Mouse (Mus musculus) ES-E14 (cell line): ENCODE measurements around the gene Lcorl. TPM values are rescaled to one million over a fixed set of nuclear protein-coding genes. Genes with fewer than 3 reads are reported as not detected.

Experiments
- DNase-seq: peaks from one replicate; pipeline ENCODE4 v3.0.0-alpha.2; 2013; ENCODE audit warnings: low read depth, low spot score
- H3K27ac ChIP-seq: 2 replicates; pipeline ENCODE4 v1.5.1; 2012; ENCODE audit warnings: low read depth, mild to moderate bottlenecking, low read length, moderate library complexity, mixed read lengths; ENCODE audit not compliant: poor library complexity, insufficient read depth, severe bottlenecking
- H3K36me3 ChIP-seq: 2 replicates; pipeline ENCODE4 v1.6.1; 2012; ENCODE audit warnings: mild to moderate bottlenecking, low read length, moderate library complexity, mixed read lengths; ENCODE audit not compliant: control insufficient read depth, poor library complexity, insufficient read depth, severe bottlenecking
- H3K4me1 ChIP-seq, 2 experiments: fragments of 150-350 bp in 1 of 2; sonication (generic) in 1 of 2; 2 replicates each; pipeline ENCODE4 v1.6.1; 2012; ENCODE audit warnings: low read length in 2 of 2, mild to moderate bottlenecking in 1 of 2, mixed read lengths in 1 of 2; ENCODE audit not compliant: control insufficient read depth in 2 of 2, insufficient read depth in 2 of 2, poor library complexity in 1 of 2
- H3K4me3 ChIP-seq, 2 experiments: fragments of 150-350 bp in 1 of 2; sonication (generic) in 1 of 2; 2 replicates each; pipeline ENCODE4 v1.5.1; 2012; ENCODE audit warnings: low read length in 2 of 2, low read depth in 1 of 2, mild to moderate bottlenecking in 1 of 2, mixed read lengths in 1 of 2; ENCODE audit not compliant: insufficient read depth in 1 of 2, poor library complexity in 1 of 2, severe bottlenecking in 1 of 2
- H3K9ac ChIP-seq: 2 replicates; pipeline ENCODE4 v1.6.1; 2012; ENCODE audit warnings: low read depth, mild to moderate bottlenecking, low read length, mixed read lengths; ENCODE audit not compliant: poor library complexity, insufficient read depth, severe bottlenecking
- H3K9me3 ChIP-seq: fragments of 150-350 bp; sonication (generic); 2 replicates; pipeline ENCODE4 v1.6.1; 2012; ENCODE audit warnings: low read depth, mild to moderate bottlenecking, low read length; ENCODE audit not compliant: control insufficient read depth, insufficient read depth
- CHD2 ChIP-seq: IDR thresholded peaks from 2 replicates; pipeline ENCODE4 v1.6.1; 2014; ENCODE audit warnings: mild to moderate bottlenecking, low read depth, low read length, inconsistent platforms
- HCFC1 ChIP-seq: IDR thresholded peaks from 2 replicates; pipeline ENCODE4 v1.6.1; 2012; ENCODE audit warnings: low read length, inconsistent platforms, borderline replicate concordance; ENCODE audit not compliant: insufficient read depth
- MAFK ChIP-seq: IDR thresholded peaks from 2 replicates; pipeline ENCODE4 v1.6.1; 2014; ENCODE audit warnings: mild to moderate bottlenecking, low read depth, low read length, inconsistent platforms; ENCODE audit not compliant: insufficient read depth
- ZC3H11A ChIP-seq: IDR thresholded peaks from 2 replicates; pipeline ENCODE4 v1.6.1; 2012; ENCODE audit warnings: low read depth, mild to moderate bottlenecking, inconsistent platforms, low read length, borderline replicate concordance
- ZNF384 ChIP-seq: IDR thresholded peaks from 2 replicates; pipeline ENCODE4 v1.6.1; 2012; ENCODE audit warnings: low read depth, low read length, inconsistent platforms
- in situ Hi-C, 2 experiments: fragments of 600-800 bp; cut with MboI; formaldehyde crosslinking; loops; one replicate each; pipeline ENCODE4 v1.15.1; 2025; ENCODE audit warnings: low sequenced_read_pairs in 2 of 2, inconsistent platforms in 1 of 2; ENCODE audit not compliant: unreplicated experiment in 2 of 2
- total RNA-seq: library from RNA; depleted of rRNA; stranded (reverse); fragments of 300-350 nt; gene quantifications from 2 replicates; pipeline ENCODE4 v1.2.3, GENCODE M21; 2012

The Lcorl gene
- total RNA-seq, 1 experiment = 11.0 TPM

- H3K36me3 ChIP-seq = no peaks in the 10 kb centered on the region
- no peak for DNase-seq
- peak overlapping the region in 1 of 2 experiments; percentile 88; a peak in 2 of 4 replicates for H3K4me3 ChIP-seq
- no peak overlapping the region for H3K9ac ChIP-seq
- H3K9me3 ChIP-seq = no peaks in the 10 kb centered on the region
- in situ Hi-C loops = no loop called here
- TF ChIP-seq HCFC1 (no peak), MAFK (no peak), ZNF384 (no peak)
- H3K4me1 ChIP-seq = peaks cover 0 to 5% of the 10 kb centered on the region in 2 experiments; a peak in 1 of 4 replicates
- no peak overlapping the region for H3K27ac ChIP-seq
Measured at GRCm38 (mm10) chr5:45670894-45671494, 186.4 kb downstream of the Lcorl start.

- no peak overlapping the region for H3K27ac ChIP-seq
- H3K9ac ChIP-seq = peak overlapping the region; percentile 97
- H3K4me1 ChIP-seq = peaks cover 0 to 5% of the 10 kb centered on the region in 2 experiments; a peak in 1 of 4 replicates
- no peak for DNase-seq
- no peaks in the 10 kb centered on the region for H3K36me3 ChIP-seq
- peak overlapping the region; percentile 88 to 93 for H3K4me3 ChIP-seq
- no peak for TF ChIP-seq HCFC1
- no peak for TF ChIP-seq ZNF384
- no peak for TF ChIP-seq ZC3H11A
- in situ Hi-C loops = no loop called here
- H3K9me3 ChIP-seq = no peaks in the 10 kb centered on the region
Measured at GRCm38 (mm10) chr5:45670280-45670670, 187.1 kb downstream of the Lcorl start.

GRCm38 (mm10) chr5:45669598-45670279 lies 187.7 kb downstream of the Lcorl start, which contains the start of gene Ncapg:
Ncapg (plus strand) TSS chr5:45669919.
- Histone ChIP-seq H3K9ac (peak within 1 kb of the TSS; percentile 97), H3K27ac (peak within 1 kb of the TSS; percentile 69), H3K9me3 (no peaks in the 10 kb centered on the region), H3K36me3 (no peaks in the 10 kb centered on the region), H3K4me3 (peak within 1 kb of the TSS; percentile 88 to 93), H3K4me1 (peaks cover 0 to 5% of the 10 kb centered on the region in 2 experiments; a peak in 1 of 4 replicates)
- DNase-seq = peak; percentile 98
- in situ Hi-C loops = loop anchor here in 1 of 2 experiments (10.0 kb wide), 1 partner anchor 195 kb away; no protein-coding TSS in a partner anchor
- TF ChIP-seq HCFC1 = peak; percentile 64; the same call in 1 of the 2 replicates
- no peak for TF ChIP-seq MAFK
- TF ChIP-seq CHD2 = peak; percentile 95
- no peak for TF ChIP-seq ZC3H11A

GRCm38 (mm10) chr5:45669234-45669597 lies 188.2 kb downstream of the Lcorl start:
- peak overlapping the region; percentile 3 for H3K27ac ChIP-seq
- peak overlapping the region; percentile 82 to 85 for H3K4me3 ChIP-seq
- DNase-seq = no peak
- TF ChIP-seq ZNF384 = no peak
- in situ Hi-C loops = loop anchor here in 1 of 2 experiments (10.0 kb wide), 1 partner anchor 194 kb away; no protein-coding TSS in a partner anchor
- H3K9me3 ChIP-seq = no peaks in the 10 kb centered on the region
- H3K4me1 ChIP-seq = peaks cover 0 to 5% of the 10 kb centered on the region in 2 experiments; a peak in 1 of 4 replicates
- H3K36me3 ChIP-seq = no peaks in the 10 kb centered on the region
- H3K9ac ChIP-seq = peak overlapping the region; percentile 93

- TF ChIP-seq ZC3H11A (no peak), MAFK (no peak), HCFC1 (no peak), ZNF384 (no peak), CHD2 (no peak)
- peak overlapping the region; percentile 82 to 85 for H3K4me3 ChIP-seq
- H3K36me3 ChIP-seq = no peaks in the 10 kb centered on the region
- in situ Hi-C loops = loop anchor here in 1 of 2 experiments (10.0 kb wide), 1 partner anchor 194 kb away; no protein-coding TSS in a partner anchor
- peaks cover 0 to 5% of the 10 kb centered on the region in 2 experiments; a peak in 1 of 4 replicates for H3K4me1 ChIP-seq
- H3K9me3 ChIP-seq = no peaks in the 10 kb centered on the region
- peak overlapping the region; percentile 93 for H3K9ac ChIP-seq
- no peak overlapping the region for H3K27ac ChIP-seq
- DNase-seq = no peak
Measured at GRCm38 (mm10) chr5:45668831-45669230, 188.6 kb downstream of the Lcorl start.
